Mouse (Mus musculus): Measurements from ENCODE around the gene Ist1. TPM values are rescaled to one million over a fixed set of nuclear protein-coding genes. Genes with fewer than 3 reads are reported as not detected.

The Ist1 gene
- 10 to 100 TPM; 60.4 to 64.6 TPM for total RNA-seq (2021)

GRCm38 (mm10) chr8:109693146-109693900, at the start of gene Ist1:
Ist1 (minus strand) TSS chr8:109693260.
- DNase-seq, result peak; percentile 99

DNA sequence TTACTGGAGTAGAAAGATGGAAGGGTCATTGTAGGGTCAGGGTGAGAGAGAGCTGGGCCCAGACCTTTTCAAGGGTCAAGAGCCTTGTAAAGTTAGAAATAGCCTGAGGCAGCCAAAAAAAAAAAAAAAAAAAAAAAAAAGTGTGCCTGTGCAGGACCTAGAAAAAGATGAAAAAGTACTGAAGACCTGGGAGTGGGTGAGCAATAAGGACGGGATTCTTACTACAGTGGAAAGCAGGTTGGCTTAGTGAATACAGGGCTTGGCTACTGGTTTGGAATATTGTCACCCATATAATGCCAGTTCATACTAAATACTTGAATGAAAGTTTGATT, 45.0 kb upstream of the Ist1 start:
- no peak for DNase-seq

DNA sequence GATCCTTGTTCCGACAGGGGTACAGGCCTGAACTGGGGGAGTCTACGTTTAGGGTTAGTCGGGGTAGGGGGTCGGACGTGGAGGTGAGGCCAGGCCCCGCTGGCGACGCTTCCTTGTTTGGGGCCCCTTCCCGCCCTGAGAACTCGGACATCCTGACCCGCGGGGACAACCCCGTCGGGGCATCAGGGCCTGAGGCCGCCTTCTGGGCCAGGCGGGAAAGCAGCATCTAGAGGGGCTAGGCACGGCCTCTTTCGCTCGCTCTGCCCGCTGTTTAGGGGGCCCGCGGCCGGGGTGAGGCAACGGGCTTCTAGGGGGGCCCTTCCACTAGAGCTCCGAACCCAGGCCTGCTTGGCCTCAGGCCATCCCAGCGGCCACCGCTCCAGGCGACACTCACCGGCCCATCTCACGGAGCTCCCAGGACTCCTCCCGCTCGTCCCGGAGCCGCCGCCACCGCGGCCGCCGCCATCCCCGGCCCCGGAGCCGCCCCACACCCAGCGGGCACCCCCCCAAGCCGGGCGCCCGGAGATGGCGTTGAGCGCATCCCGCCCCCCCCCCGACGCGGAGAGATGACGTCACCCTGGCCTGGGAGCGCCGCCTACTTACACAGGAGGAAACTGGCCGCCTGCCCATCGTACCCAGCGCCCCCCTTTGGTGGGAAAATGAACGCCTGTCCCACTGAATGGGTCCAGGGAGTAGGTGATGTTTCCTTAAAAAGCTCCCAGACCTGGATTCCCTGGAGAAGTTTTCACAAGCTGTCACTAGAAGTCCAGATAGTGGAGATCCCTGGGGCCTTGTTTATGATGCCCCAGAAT, 44.4 kb upstream of the Ist1 start, which contains the start of gene Atxn1l:
TSS of gene Atxn1l (minus strand) at position 503 of the 812 bp plus-strand sequence.
- peak; percentile 95 for DNase-seq

DNA sequence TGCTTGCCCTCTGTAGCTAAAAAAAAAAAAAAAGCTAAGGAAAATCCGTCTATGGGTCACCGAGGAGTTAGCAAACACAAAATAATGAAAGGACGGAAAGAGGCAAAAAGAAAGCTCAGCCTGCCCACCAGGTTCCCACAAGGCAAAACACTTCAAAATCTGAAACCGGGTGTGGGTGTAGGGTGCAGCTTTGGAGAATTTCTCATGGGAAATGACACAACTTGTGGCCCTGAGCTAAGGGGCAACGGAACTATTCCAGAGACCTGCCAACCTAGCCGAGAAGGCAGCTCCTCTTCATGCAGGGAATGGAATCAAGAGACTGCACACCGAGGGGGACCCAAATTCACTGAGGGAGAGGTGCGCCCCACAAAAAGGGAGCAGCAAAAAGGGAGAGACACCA, 43.8 kb upstream of the Ist1 start:
- no peak for DNase-seq

GRCm38 (mm10) chr8:109734018-109734417, 41.0 kb upstream of the Ist1 start:
- no peak for DNase-seq

- no peak for DNase-seq
These were observed 38.0 kb upstream of the Ist1 start for GRCm38 (mm10) chr8:109731012-109731411.

- no peak for DNase-seq
These were observed 32.0 kb upstream of the Ist1 start for GRCm38 (mm10) chr8:109725106-109725505.

DNA sequence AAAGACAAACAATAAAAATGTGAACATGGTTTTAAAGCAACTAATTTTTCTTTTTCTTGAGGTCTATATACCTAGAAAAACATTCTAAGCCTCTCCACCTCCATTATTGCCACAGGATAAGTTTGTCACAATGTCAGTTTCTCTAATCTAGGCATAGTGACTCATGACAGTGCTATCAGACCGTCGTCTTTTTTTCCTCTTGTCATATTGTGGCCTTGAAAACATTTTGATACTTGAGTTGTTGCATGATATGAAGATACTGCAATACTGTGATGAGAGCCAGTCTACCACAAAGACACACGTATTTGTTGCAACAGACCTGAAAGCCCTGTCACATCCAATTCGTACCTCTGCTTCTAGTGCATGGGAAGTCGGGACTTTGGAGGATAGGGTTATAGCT, 21.9 kb upstream of the Ist1 start:
- DNase-seq, result no peak

GRCm38 (mm10) chr8:109712521-109712920, 19.5 kb upstream of the Ist1 start:
- DNase-seq, result no peak

- no peak for DNase-seq
These were observed 14.9 kb upstream of the Ist1 start for GRCm38 (mm10) chr8:109707921-109708320.

- DNase-seq, result peak; percentile 85
These were observed 13.8 kb upstream of the Ist1 start for GRCm38 (mm10) chr8:109706874-109707237.

- DNase-seq, result no peak
These were observed 13.2 kb upstream of the Ist1 start for GRCm38 (mm10) chr8:109706076-109706873.

DNA sequence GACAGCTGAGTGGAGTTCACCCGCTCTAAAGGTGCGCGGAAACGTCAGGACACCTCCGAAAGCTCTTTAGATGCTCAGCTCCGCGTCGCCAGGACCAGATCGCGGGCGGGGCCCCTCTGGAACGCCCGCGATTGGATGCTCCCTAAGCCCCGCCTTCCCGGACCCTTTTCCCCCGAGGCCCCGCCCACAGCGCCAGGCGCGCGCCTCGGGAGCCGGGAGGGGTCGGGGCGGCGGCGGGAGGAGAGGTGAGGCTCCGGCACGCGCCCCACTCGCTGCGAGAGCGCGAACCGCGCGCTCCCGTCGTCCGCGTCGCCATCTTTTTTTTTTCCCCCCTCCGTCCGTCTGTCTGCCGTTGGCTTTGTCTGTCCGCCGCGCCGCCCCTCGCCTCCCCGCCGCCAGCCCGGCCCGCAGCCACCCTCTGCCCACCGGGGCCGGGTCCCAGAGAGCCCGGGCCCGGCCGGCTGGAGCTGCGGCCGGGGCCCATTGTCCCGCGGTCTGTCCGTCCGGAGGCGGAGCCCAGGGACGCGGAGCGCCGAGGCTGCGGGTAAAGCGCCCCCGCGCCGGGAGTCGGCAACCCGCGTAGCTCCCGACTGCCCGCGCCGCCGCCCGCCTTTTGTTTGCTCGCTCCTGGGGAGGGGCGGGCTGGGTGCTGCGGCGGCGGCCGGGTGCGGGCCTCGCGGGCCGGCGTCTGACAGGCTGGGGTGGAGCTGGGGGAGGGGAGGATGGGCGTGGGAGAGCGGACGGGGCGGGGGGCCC, 12.4 kb upstream of the Ist1 start, which contains the start of gene Zfp821:
TSS of gene Zfp821 (plus strand) at position 227 of the 756 bp plus-strand sequence.
- DNase-seq, result peak; percentile 95

- DNase-seq, result no peak
These were observed 11.7 kb upstream of the Ist1 start for GRCm38 (mm10) chr8:109704565-109705319.

DNA sequence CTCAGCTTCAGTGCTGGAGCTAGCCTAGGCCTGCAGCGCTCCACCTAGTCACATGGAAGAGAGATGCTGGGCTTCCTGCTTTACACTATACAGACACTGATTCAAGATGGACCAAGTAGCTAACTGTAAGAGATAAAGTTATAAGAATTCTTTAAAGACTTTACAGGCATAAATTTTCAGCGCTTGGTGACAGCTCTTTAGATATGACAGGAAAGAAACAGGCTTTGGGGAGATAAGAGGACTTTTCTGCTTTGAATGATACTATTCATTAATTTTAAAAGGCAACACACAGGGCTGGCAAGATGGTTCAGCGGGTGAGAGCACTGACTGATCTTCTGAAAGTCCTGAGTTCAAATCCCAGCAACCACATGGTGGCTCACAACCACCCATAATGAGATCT, 5.4 kb upstream of the Ist1 start:
- DNase-seq, result no peak

DNA sequence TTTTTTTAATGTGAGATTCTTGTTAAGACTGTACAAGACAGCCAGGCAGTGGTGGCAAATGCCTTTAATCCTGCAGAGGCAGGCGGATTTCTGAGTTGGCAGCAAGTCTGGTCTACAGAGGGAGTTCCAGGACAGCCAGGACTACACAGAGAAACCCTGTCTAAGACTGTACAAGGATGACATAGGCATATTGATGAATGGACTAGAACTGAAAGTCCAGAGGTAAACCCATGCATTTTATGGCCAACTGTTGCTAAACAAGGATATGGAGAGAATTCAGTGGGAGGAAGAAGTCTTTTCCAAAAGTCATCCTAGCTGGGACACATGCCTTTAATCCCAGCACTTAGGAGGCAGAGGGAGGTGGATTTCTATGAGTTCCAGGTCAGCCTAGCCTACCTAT, 4.7 kb upstream of the Ist1 start:
- no peak for DNase-seq

- DNase-seq, result no peak
These were observed 1.1 kb upstream of the Ist1 start for GRCm38 (mm10) chr8:109694154-109694553.

GRCm38 (mm10) chr8:109692443-109693145, 466 bp downstream of the Ist1 start:
- no peak for DNase-seq

GRCm38 (mm10) chr8:109691769-109692168, 1.3 kb downstream of the Ist1 start:
- peak; percentile 13 for DNase-seq

- no peak for DNase-seq
These were observed 5.8 kb downstream of the Ist1 start for GRCm38 (mm10) chr8:109687248-109687647.

DNA sequence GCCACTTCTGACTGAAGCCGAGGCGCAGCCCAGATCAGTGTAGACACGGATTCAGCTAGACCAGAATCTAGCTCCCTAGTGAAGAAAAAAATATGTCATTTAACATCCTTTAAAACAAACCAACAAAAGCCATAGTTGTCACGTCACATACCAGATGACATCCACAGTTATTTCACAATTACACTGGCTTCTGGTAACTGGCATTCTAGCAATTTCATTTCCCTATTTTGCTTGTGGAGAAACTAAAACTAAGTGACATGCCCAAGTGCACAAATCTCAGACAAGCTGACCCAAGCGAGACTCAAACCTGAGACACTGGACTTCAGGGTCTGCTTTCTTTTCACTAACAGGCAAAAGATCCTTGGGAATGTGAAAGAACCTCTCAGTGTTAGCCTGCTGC, 10.9 kb downstream of the Ist1 start:
- no peak for DNase-seq
